Mouse (Mus musculus) myocyte (in vitro differentiated cells): ENCODE measurements at regions not wholly inside any gene's neighbourhood (a gene's known extent, or its start where the extent isn't known, plus 50 kb on each side); places are given as distances from the start of the nearest gene placed in this dataset.

Source experiments
- CEBPB ChIP-seq: IDR thresholded peaks from 2 replicates; pipeline ENCODE4 v1.6.1; 2011; ENCODE audit warnings: mild to moderate bottlenecking, moderate library complexity; ENCODE audit not compliant: poor library complexity, insufficient read depth, severe bottlenecking
- E2F4 ChIP-seq: IDR thresholded peaks from one replicate; pipeline ENCODE4 v1.6.1; 2011; ENCODE audit warnings: mild to moderate bottlenecking, control low read depth, moderate library complexity; ENCODE audit not compliant: insufficient read depth
- MAX ChIP-seq: IDR thresholded peaks from one replicate; pipeline ENCODE4 v1.6.1; 2011; ENCODE audit warnings: low read depth, mild to moderate bottlenecking, control low read depth
- MYOD1 ChIP-seq, 3 experiments: IDR thresholded peaks; one replicate each; pipeline ENCODE4 v1.6.1; 2011; ENCODE audit warnings: control low read depth in 2 of 3, low read depth in 2 of 3, mild to moderate bottlenecking in 2 of 3, moderate library complexity in 1 of 3; ENCODE audit not compliant: insufficient read length in 2 of 3, control insufficient read depth in 1 of 3
- MYOG ChIP-seq, 3 experiments: IDR thresholded peaks; one replicate each; pipeline ENCODE4 v1.6.1; 2011; ENCODE audit warnings: control low read depth in 2 of 3, low read depth in 2 of 3, mild to moderate bottlenecking in 2 of 3; ENCODE audit not compliant: insufficient read length in 2 of 3, control insufficient read depth in 1 of 3, insufficient read depth in 1 of 3
- POLR2A ChIP-seq: IDR thresholded peaks from one replicate; pipeline ENCODE4 v1.6.1; 2011; ENCODE audit warnings: low read depth, mild to moderate bottlenecking, control low read depth, moderate library complexity; ENCODE audit not compliant: insufficient read length
- POLR2AphosphoS2 ChIP-seq: IDR thresholded peaks from one replicate; pipeline ENCODE4 v1.6.1; 2011; ENCODE audit warnings: low read depth, control low read depth; ENCODE audit not compliant: insufficient read length
- REST ChIP-seq: IDR thresholded peaks from one replicate; pipeline ENCODE4 v1.6.1; 2011; ENCODE audit warnings: mild to moderate bottlenecking, control low read depth, moderate library complexity; ENCODE audit not compliant: insufficient read depth, insufficient read length
- SRF ChIP-seq: IDR thresholded peaks from one replicate; pipeline ENCODE4 v1.6.1; 2011; ENCODE audit warnings: low read depth; ENCODE audit not compliant: control insufficient read depth, insufficient read length
- TCF12 ChIP-seq: IDR thresholded peaks from one replicate; pipeline ENCODE4 v1.6.1; 2011; ENCODE audit warnings: mild to moderate bottlenecking, control low read depth; ENCODE audit not compliant: poor library complexity, insufficient read depth, severe bottlenecking
- TCF3 ChIP-seq: IDR thresholded peaks from one replicate; pipeline ENCODE4 v1.6.1; 2011; ENCODE audit warnings: low read depth, control low read depth; ENCODE audit not compliant: insufficient read length
- USF1 ChIP-seq: IDR thresholded peaks from one replicate; pipeline ENCODE4 v1.6.1; 2011; ENCODE audit warnings: low read depth, mild to moderate bottlenecking, control low read depth, moderate library complexity

- TF ChIP-seq TCF12 = no peak
- no peak for TF ChIP-seq POLR2A
- TF ChIP-seq POLR2AphosphoS2 = no peak
- TF ChIP-seq REST = no peak
- no peak for TF ChIP-seq E2F4
- no peak for TF ChIP-seq MYOD1 (IDR thresholded peaks at IDR 0.05; ENCODE audit: control insufficient read depth in 1 of 3, insufficient read length in 2 of 3, low read depth in 2 of 3)
- no peak for TF ChIP-seq MAX
- no peak for TF ChIP-seq MYOG (IDR thresholded peaks at IDR 0.05; ENCODE audit: control insufficient read depth in 1 of 3, insufficient read depth in 1 of 3, insufficient read length in 2 of 3, low read depth in 2 of 3)
- no peak for TF ChIP-seq TCF3
- TF ChIP-seq CEBPB = no peak
- TF ChIP-seq USF1 = no peak
- no peak for TF ChIP-seq SRF
Observed at GRCm38 (mm10) chr3:133735603-133736002, 190.7 kb upstream of the Tet2 start.
